Mouse (Mus musculus): ENCODE measurements around the gene Tnrc18. TPM values are rescaled to one million over a fixed set of nuclear protein-coding genes. Genes with fewer than 3 reads are reported as not detected.
"Not testable (repeated sequence)": the region's sequence is repeated elsewhere in the genome, so short reads cannot be mapped to it uniquely, and the experiment has no call there.

Tnrc18 gene
- 10.6 and 13.2 TPM in 2 replicates for polyA plus RNA-seq (2012; ENCODE audit: insufficient read depth, insufficient read length, missing spikeins)

- Histone ChIP-seq H3K27ac (replicated peaks; ENCODE audit: low read depth, low read length) (peak within 1 kb of the TSS; percentile 97), H3K4me1 (ENCODE audit: control insufficient read depth, insufficient read depth, insufficient read length, low read length) (peaks cover 5% of the 10 kb centered on the region)
Measured at GRCm38 (mm10) chr5:142817524-142818434, at the start of gene Tnrc18. Gene Tnrc18 (minus strand): TSS chr5:142817662.

GRCm38 (mm10) chr5:142857763-142858229, 40.3 kb upstream of the Tnrc18 start:
- Histone ChIP-seq H3K27ac (replicated peaks; ENCODE audit: low read depth, low read length) (no peak overlapping the region), H3K4me3 (ENCODE audit: insufficient read depth, low read depth, low read length) (no peak overlapping the region), H3K4me1 (ENCODE audit: control insufficient read depth, insufficient read depth, insufficient read length, low read length) (no peaks in the 10 kb centered on the region; the same call in 1 of the 2 replicates)

More at GRCm38 (mm10) chr5:142817524-142818434, at the start of gene Tnrc18:
- H3K4me3 ChIP-seq (ENCODE audit: insufficient read depth, low read depth, low read length) = peak within 1 kb of the TSS; percentile 99

- H3K4me3 ChIP-seq (ENCODE audit: insufficient read depth, low read depth, low read length) = no peak overlapping the region
- H3K27ac ChIP-seq (replicated peaks; ENCODE audit: low read depth, low read length) = no peak overlapping the region
- no peaks in the 10 kb centered on the region; the same call in 1 of the 2 replicates for H3K4me1 ChIP-seq (ENCODE audit: control insufficient read depth, insufficient read depth, insufficient read length, low read length)
Measured at GRCm38 (mm10) chr5:142856408-142856807, 38.9 kb upstream of the Tnrc18 start.

- Histone ChIP-seq H3K4me1 (ENCODE audit: control insufficient read depth, insufficient read depth, insufficient read length, low read length) (no peaks in the 10 kb centered on the region; the same call in 1 of the 2 replicates), H3K27ac (replicated peaks; ENCODE audit: low read depth, low read length) (no peak overlapping the region), H3K4me3 (ENCODE audit: insufficient read depth, low read depth, low read length) (no peak overlapping the region)
Measured at GRCm38 (mm10) chr5:142854877-142855276, 37.4 kb upstream of the Tnrc18 start.

GRCm38 (mm10) chr5:142853585-142853984, 36.1 kb upstream of the Tnrc18 start:
- Histone ChIP-seq H3K27ac (replicated peaks; ENCODE audit: low read depth, low read length) (no peak overlapping the region), H3K4me1 (ENCODE audit: control insufficient read depth, insufficient read depth, insufficient read length, low read length) (no peaks in the 10 kb centered on the region; the same call in 1 of the 2 replicates), H3K4me3 (ENCODE audit: insufficient read depth, low read depth, low read length) (no peak overlapping the region)

GRCm38 (mm10) chr5:142851681-142852049, 34.2 kb upstream of the Tnrc18 start:
- Histone ChIP-seq H3K4me3 (ENCODE audit: insufficient read depth, low read depth, low read length) (no peak overlapping the region), H3K4me1 (ENCODE audit: control insufficient read depth, insufficient read depth, insufficient read length, low read length) (no peaks in the 10 kb centered on the region; the same call in 1 of the 2 replicates), H3K27ac (replicated peaks; ENCODE audit: low read depth, low read length) (no peak overlapping the region)

GRCm38 (mm10) chr5:142850916-142851680, 33.6 kb upstream of the Tnrc18 start:
- no peaks in the 10 kb centered on the region; the same call in 1 of the 2 replicates for H3K4me1 ChIP-seq (ENCODE audit: control insufficient read depth, insufficient read depth, insufficient read length, low read length)
- H3K4me3 ChIP-seq (ENCODE audit: insufficient read depth, low read depth, low read length) = no peak overlapping the region
- H3K27ac ChIP-seq (replicated peaks; ENCODE audit: low read depth, low read length) = no peak overlapping the region

- no peak overlapping the region for H3K4me3 ChIP-seq (ENCODE audit: insufficient read depth, low read depth, low read length)
- H3K4me1 ChIP-seq (ENCODE audit: control insufficient read depth, insufficient read depth, insufficient read length, low read length) = no peaks in the 10 kb centered on the region; the same call in 1 of the 2 replicates
- no peak overlapping the region for H3K27ac ChIP-seq (replicated peaks; ENCODE audit: low read depth, low read length)
Measured at GRCm38 (mm10) chr5:142850476-142850875, 33.0 kb upstream of the Tnrc18 start.

GRCm38 (mm10) chr5:142848911-142849310, 31.4 kb upstream of the Tnrc18 start:
- Histone ChIP-seq H3K27ac (replicated peaks; ENCODE audit: low read depth, low read length) (no peak overlapping the region), H3K4me3 (ENCODE audit: insufficient read depth, low read depth, low read length) (no peak overlapping the region), H3K4me1 (ENCODE audit: control insufficient read depth, insufficient read depth, insufficient read length, low read length) (no peaks in the 10 kb centered on the region; the same call in 1 of the 2 replicates)

- Histone ChIP-seq H3K27ac (replicated peaks; ENCODE audit: low read depth, low read length) (no peak overlapping the region), H3K4me1 (ENCODE audit: control insufficient read depth, insufficient read depth, insufficient read length, low read length) (no peaks in the 10 kb centered on the region), H3K4me3 (ENCODE audit: insufficient read depth, low read depth, low read length) (no peak overlapping the region)
Measured at GRCm38 (mm10) chr5:142848149-142848548, 30.7 kb upstream of the Tnrc18 start.

- Histone ChIP-seq H3K27ac (replicated peaks; ENCODE audit: low read depth, low read length) (no peak overlapping the region), H3K4me3 (ENCODE audit: insufficient read depth, low read depth, low read length) (no peak overlapping the region), H3K4me1 (ENCODE audit: control insufficient read depth, insufficient read depth, insufficient read length, low read length) (peaks cover 6% of the 10 kb centered on the region; the same call in 1 of the 2 replicates)
Measured at GRCm38 (mm10) chr5:142844467-142844866, 27.0 kb upstream of the Tnrc18 start.

GRCm38 (mm10) chr5:142842137-142842642, 24.7 kb upstream of the Tnrc18 start:
- Histone ChIP-seq H3K4me1 (ENCODE audit: control insufficient read depth, insufficient read depth, insufficient read length, low read length) (peaks cover 6% of the 10 kb centered on the region; the same call in 1 of the 2 replicates), H3K27ac (replicated peaks; ENCODE audit: low read depth, low read length) (no peak overlapping the region), H3K4me3 (ENCODE audit: insufficient read depth, low read depth, low read length) (no peak overlapping the region)

GRCm38 (mm10) chr5:142841372-142842136, 24.1 kb upstream of the Tnrc18 start:
- Histone ChIP-seq H3K27ac (replicated peaks; ENCODE audit: low read depth, low read length) (peak overlapping the region; percentile 35), H3K4me1 (ENCODE audit: control insufficient read depth, insufficient read depth, insufficient read length, low read length) (peaks cover 6% of the 10 kb centered on the region; the same call in 1 of the 2 replicates), H3K4me3 (ENCODE audit: insufficient read depth, low read depth, low read length) (no peak overlapping the region)

GRCm38 (mm10) chr5:142837427-142837826, 20.0 kb upstream of the Tnrc18 start:
- not testable (repeated sequence) for H3K27ac ChIP-seq (replicated peaks; ENCODE audit: low read depth, low read length); H3K4me1 ChIP-seq (ENCODE audit: control insufficient read depth, insufficient read depth, insufficient read length, low read length); H3K4me3 ChIP-seq (ENCODE audit: insufficient read depth, low read depth, low read length)

All from brown adipose tissue, adult 24 weeks (tissue).